Mouse (Mus musculus) midbrain, embryonic 13.5 days (tissue): ENCODE results near the gene Ubd. TPM values are rescaled to one million over a fixed set of nuclear protein-coding genes. Genes with fewer than 3 reads are reported as not detected.
"Not testable (repeated sequence)": the region's sequence is repeated elsewhere in the genome, so short reads cannot be mapped to it uniquely, and the experiment has no call there.

Experiments
- ATAC-seq: fragments of 200-750 bp; cut with Nextera tagmentation; 2 replicates; pipeline ENCODE4 v1.8.0; 2017; ENCODE audit warnings: mild to moderate bottlenecking, moderate TSS enrichment, moderate library complexity
- H3K27ac ChIP-seq: fragments of 300-500 bp; sonication (generic); 2 replicates; pipeline ENCODE4 v1.5.1; 2015; ENCODE audit warnings: inconsistent platforms, mild to moderate bottlenecking, moderate library complexity
- H3K27me3 ChIP-seq: fragments of 300-500 bp; sonication (generic); 2 replicates; pipeline ENCODE4 v1.6.1; 2015; ENCODE audit warnings: mild to moderate bottlenecking, inconsistent platforms
- H3K36me3 ChIP-seq: fragments of 300-500 bp; sonication (generic); 2 replicates; pipeline ENCODE4 v1.6.1; 2015; ENCODE audit warnings: mild to moderate bottlenecking, inconsistent platforms
- H3K4me1 ChIP-seq: fragments of 300-500 bp; sonication (generic); replicated peaks from 2 replicates; pipeline ENCODE4 v1.6.1; 2015; ENCODE audit warnings: inconsistent platforms
- H3K4me2 ChIP-seq: fragments of 300-500 bp; sonication (generic); replicated peaks from 2 replicates; pipeline ENCODE4 v1.6.1; 2015; ENCODE audit warnings: moderate library complexity, mild to moderate bottlenecking, inconsistent platforms
- H3K4me3 ChIP-seq: fragments of 300-500 bp; sonication (generic); replicated peaks from 2 replicates; pipeline ENCODE4 v1.5.1; 2015; ENCODE audit warnings: mild to moderate bottlenecking, inconsistent platforms
- H3K9ac ChIP-seq: fragments of 300-500 bp; sonication (generic); replicated peaks from 2 replicates; pipeline ENCODE4 v1.6.1; 2015; ENCODE audit warnings: mild to moderate bottlenecking, inconsistent platforms
- H3K9me3 ChIP-seq: fragments of 300-500 bp; sonication (generic); 2 replicates; pipeline ENCODE4 v1.6.1; 2016; ENCODE audit warnings: mild to moderate bottlenecking, inconsistent platforms
- WGBS: fragments of 180-500 bp; shearing (Covaris S2); methylation state at CpG from one replicate; pipeline ENCODE4 v1.1.7; 2015; 5-methylcytosine and 5-hydroxymethylcytosine counted together
- polyA plus RNA-seq: library from polyadenylated mRNA; unstranded; fragments of >200 nt; fragmentation: Nextera tagmentation; extraction: Ambion mirVana; gene quantifications from 2 replicates; pipeline ENCODE4 v1.2.1, GENCODE M21; 2015

Gene Ubd
- polyA plus RNA-seq, 1 experiment from 2014 or later = not detected

DNA sequence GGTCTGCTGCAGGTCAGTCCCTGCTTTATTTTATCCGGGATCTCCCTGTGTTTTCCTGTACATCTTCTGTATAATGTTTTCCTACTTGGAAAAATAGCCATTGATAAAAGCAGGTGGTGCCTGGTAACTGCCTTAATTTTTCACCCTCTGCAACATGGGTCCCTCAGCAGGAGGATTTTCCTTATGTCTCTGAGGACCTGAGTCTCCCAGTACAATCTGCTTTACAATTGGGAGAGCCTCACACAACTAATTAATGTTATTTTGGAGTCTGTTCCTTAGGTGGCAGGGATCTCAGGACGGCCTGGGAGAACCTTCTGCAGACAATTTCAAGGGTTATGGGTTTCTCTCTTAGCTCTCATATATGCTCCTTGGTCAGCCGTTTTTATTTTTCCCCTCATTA lies 19.3 kb downstream of the Ubd start, which contains the start of gene Olfr95:
TSS of gene Olfr95 (minus strand) at position 101 of the 400 bp plus-strand sequence.
- Histone ChIP-seq H3K9ac (no peak within 1 kb of the TSS), H3K27ac (no peak within 1 kb of the TSS), H3K9me3 (0 out of 2 replicates have a peak, but pooled peaks cover 2% of the 10 kb centered on the region), H3K36me3 (no peaks in the 10 kb centered on the region), H3K4me2 (no peak within 1 kb of the TSS), H3K27me3 (peaks cover 14% of the 10 kb centered on the region; the same call in 1 of the 2 replicates), H3K4me1 (0 out of 2 replicates have a peak, but pooled peaks cover 3% of the 10 kb centered on the region), H3K4me3 (no peak within 1 kb of the TSS)
- ATAC-seq = no peak
- WGBS = 78% methylated on average over 3 of the region's 3 CpGs

DNA sequence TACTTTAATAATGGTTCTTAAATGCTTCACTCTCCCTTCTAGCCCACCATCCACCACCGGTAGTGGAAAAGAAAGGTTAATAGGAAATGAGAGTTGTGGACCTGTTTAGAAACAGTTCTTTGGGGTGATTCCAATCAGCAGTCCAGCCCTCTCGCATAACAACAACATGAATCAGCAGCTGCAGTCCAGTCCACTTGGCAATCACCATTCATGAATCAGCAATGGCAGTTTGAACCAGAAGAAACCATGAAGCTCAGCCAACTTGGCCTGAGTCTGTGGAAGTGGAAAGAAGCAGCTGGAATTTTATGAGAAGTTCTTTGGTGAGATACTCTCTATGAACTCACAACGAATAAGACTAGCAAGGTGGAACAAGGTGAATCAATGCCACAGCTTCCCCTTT lies 24.8 kb downstream of the Ubd start:
- WGBS = 87% methylated on average over 3 of the region's 3 CpGs
- Histone ChIP-seq H3K4me1 (no peaks in the 10 kb centered on the region), H3K4me3 (no peak overlapping the region), H3K27ac (no peak overlapping the region), H3K9ac (no peak overlapping the region), H3K9me3 (0 out of 2 replicates have a peak, but pooled peaks cover 2% of the 10 kb centered on the region), H3K4me2 (no peak overlapping the region), H3K27me3 (no peaks in the 10 kb centered on the region), H3K36me3 (no peaks in the 10 kb centered on the region)
- ATAC-seq = no peak

DNA sequence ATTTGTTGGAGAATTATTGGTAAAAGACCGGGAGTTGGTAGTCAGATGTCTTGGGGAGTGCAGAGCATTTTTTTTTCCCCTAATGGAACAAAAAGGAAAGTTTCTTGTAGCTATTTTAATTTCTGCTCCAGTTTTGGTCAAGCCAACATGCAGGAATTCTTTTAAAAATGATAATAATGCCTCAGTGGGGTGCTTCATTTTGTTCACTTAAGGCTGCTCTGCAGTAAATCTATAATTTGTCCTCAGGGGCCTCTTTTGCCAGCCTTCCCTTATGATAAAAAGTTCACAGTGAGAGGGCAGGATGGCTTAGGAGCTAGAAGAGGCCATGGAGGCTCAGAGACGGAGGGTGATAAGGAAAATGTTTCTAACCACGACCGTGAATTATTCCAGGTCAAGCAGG lies 26.2 kb downstream of the Ubd start, which contains the start of gene Olfr96:
TSS of gene Olfr96 (plus strand) at position 301 of the 400 bp plus-strand sequence.
- WGBS = 61% methylated on average over 4 of the region's 4 CpGs
- no peak for ATAC-seq
- Histone ChIP-seq H3K4me1 (no peaks in the 10 kb centered on the region), H3K9ac (no peak within 1 kb of the TSS), H3K27ac (no peak within 1 kb of the TSS), H3K36me3 (no peaks in the 10 kb centered on the region), H3K9me3 (0 out of 2 replicates have a peak, but pooled peaks cover 2% of the 10 kb centered on the region), H3K27me3 (no peaks in the 10 kb centered on the region), H3K4me3 (no peak within 1 kb of the TSS), H3K4me2 (no peak within 1 kb of the TSS)

DNA sequence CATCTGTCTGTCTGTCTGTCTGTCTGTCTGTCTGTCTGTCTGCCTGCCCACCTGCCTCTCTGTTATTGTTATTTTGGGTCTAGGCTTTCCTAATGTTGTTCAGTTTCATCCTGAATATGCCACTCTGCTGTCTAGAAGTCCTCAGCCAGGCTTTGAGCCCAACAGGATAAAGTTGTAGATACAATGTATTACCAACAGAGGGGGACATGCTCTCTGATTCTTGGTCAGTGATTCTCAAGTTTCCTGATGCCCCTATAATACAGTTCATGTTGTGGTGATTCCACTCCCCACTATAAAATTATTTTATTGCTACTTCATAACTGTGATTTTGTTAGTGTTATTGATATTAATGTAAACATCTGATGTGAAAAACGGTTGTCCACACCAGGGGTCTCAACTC lies 28.2 kb downstream of the Ubd start:
- no peaks in the 10 kb centered on the region for H3K27me3 ChIP-seq
- H3K27ac ChIP-seq = no peak overlapping the region
- H3K4me2 ChIP-seq = no peak overlapping the region
- no peak for ATAC-seq
- H3K4me3 ChIP-seq = no peak overlapping the region
- no peaks in the 10 kb centered on the region for H3K4me1 ChIP-seq
- 0 out of 2 replicates have a peak, but pooled peaks cover 2% of the 10 kb centered on the region for H3K9me3 ChIP-seq
- H3K9ac ChIP-seq = no peak overlapping the region
- 21% methylated on average over 1 of the region's 1 CpGs for WGBS
- no peaks in the 10 kb centered on the region for H3K36me3 ChIP-seq

DNA sequence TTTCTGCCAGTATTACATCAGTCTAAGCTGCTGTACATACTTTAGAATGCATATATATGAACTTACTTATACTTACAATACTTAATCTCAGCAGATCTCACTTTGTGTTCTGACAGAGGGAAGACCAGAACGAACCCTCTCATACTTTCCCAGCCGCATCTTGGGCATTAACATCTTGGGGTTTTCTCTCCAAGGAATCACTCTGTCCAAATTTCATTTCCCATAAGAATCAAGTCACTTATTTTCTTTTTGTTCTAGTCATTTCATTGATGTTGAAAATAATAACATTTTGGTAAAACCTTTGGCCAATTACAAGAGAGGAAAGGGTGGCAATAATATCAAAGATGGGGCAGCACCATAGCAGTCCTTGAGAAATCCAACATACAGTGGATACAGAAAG lies 43.5 kb downstream of the Ubd start, which contains the start of gene Olfr97:
TSS of gene Olfr97 (minus strand) at position 101 of the 400 bp plus-strand sequence.
- H3K27me3 ChIP-seq, H3K4me2 ChIP-seq, H3K36me3 ChIP-seq, H3K27ac ChIP-seq, H3K9me3 ChIP-seq, H3K9ac ChIP-seq, H3K4me3 ChIP-seq, ATAC-seq, H3K4me1 ChIP-seq: not testable (repeated sequence)
- 90% methylated on average over 2 of the region's 2 CpGs for WGBS

DNA sequence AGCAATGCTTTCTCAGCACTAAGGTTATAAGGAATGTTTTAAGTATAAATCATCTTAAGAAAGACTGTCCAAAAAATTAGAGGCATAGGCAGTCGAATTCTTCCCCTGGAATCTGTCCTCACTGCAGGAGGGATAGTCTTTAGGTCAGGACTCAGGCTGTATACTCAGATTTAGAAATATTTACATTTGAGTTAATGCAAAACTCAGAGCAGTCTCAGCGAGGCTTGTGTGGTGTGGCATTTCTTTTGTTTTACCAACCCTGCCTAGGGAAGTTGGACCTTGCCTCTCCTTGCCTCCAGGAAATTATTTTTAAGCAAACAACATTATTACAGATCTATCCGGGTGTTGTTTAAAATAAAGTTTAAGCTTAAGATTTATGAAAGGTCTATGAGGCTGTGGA lies 48.5 kb downstream of the Ubd start:
- Histone ChIP-seq H3K27me3 (no peaks in the 10 kb centered on the region), H3K4me1 (no peaks in the 10 kb centered on the region), H3K9ac (no peak overlapping the region), H3K27ac (no peak overlapping the region), H3K4me2 (no peak overlapping the region), H3K4me3 (no peak overlapping the region), H3K9me3 (no peaks in the 10 kb centered on the region), H3K36me3 (no peaks in the 10 kb centered on the region)
- ATAC-seq = no peak
- WGBS = 57% methylated on average over 3 of the region's 3 CpGs

Other genes starting within 250 kb of the Ubd start
- gene Ppp1r11, start 242.2 kb upstream of the Ubd start, polyA plus RNA-seq = 172 and 177 TPM in 2 replicates
- 68.3 and 71.8 TPM in 2 replicates for gene Znrd1, start 235.3 kb upstream of the Ubd start, polyA plus RNA-seq
- 4.8 and 6.5 TPM in 2 replicates for gene Znrd1as, start 235.3 kb upstream of the Ubd start, polyA plus RNA-seq
- 0.43 and 0.57 TPM in 2 replicates for gene 2410137M14Rik, start 212.7 kb upstream of the Ubd start, polyA plus RNA-seq
- 3.9 TPM in 2 replicates for gene H2-M5, start 204.4 kb upstream of the Ubd start, polyA plus RNA-seq
- 262 and 272 TPM in 2 replicates for gene Zfp57, start 192.7 kb upstream of the Ubd start, polyA plus RNA-seq
- gene Mog, start 170.5 kb upstream of the Ubd start, polyA plus RNA-seq = 1.6 TPM in 2 replicates
- 46.7 and 53.2 TPM in 2 replicates for gene Gabbr1, start 147.9 kb upstream of the Ubd start, polyA plus RNA-seq
- gene Olfr90, start 105.4 kb upstream of the Ubd start, polyA plus RNA-seq = not detected in 2 replicates
- not detected in 2 replicates for gene Olfr91, start 95.6 kb upstream of the Ubd start, polyA plus RNA-seq
- gene Olfr92, start 73.8 kb upstream of the Ubd start, polyA plus RNA-seq = not detected in 2 replicates
- not detected in 2 replicates for gene Olfr93, start 32.4 kb upstream of the Ubd start, polyA plus RNA-seq
- not detected in 2 replicates for gene Olfr94, start 7.1 kb downstream of the Ubd start, polyA plus RNA-seq
- gene Olfr95, start 19.2 kb downstream of the Ubd start, polyA plus RNA-seq = not detected in 2 replicates
- not detected in 2 replicates for gene Olfr96, start 26.3 kb downstream of the Ubd start, polyA plus RNA-seq
- not detected in 2 replicates for gene Olfr97, start 43.4 kb downstream of the Ubd start, polyA plus RNA-seq
- gene Olfr98, start 69.9 kb downstream of the Ubd start, polyA plus RNA-seq = not detected in 2 replicates
- gene H2-M3, start 76.3 kb downstream of the Ubd start, polyA plus RNA-seq = 0.54 and 1.1 TPM in 2 replicates
- gene Olfr99, start 89.6 kb downstream of the Ubd start, polyA plus RNA-seq = not detected in 2 replicates
- not detected in 2 replicates for gene Olfr101, start 110.4 kb downstream of the Ubd start, polyA plus RNA-seq
- not detected in 2 replicates for gene Olfr102, start 123.2 kb downstream of the Ubd start, polyA plus RNA-seq
- gene Olfr103, start 145.8 kb downstream of the Ubd start, polyA plus RNA-seq = not detected in 2 replicates
- not detected in 2 replicates for gene Olfr104-ps, start 165.7 kb downstream of the Ubd start, polyA plus RNA-seq
- gene Olfr105-ps, start 185.1 kb downstream of the Ubd start, polyA plus RNA-seq = not detected in 2 replicates
- not detected in 2 replicates for gene Olfr106-ps, start 196.5 kb downstream of the Ubd start, polyA plus RNA-seq
- gene Olfr107, start 205.3 kb downstream of the Ubd start, polyA plus RNA-seq = not detected in 2 replicates